Mouse (Mus musculus) embryonic facial prominence, embryonic 12.5 days (tissue): ENCODE results near the gene Chkb. TPM values are rescaled to one million over a fixed set of nuclear protein-coding genes. Genes with fewer than 3 reads are reported as not detected.

ENCODE experiments used
- ATAC-seq: fragments of 200-750 bp; cut with Nextera tagmentation; 2 replicates; pipeline ENCODE4 v1.8.0; 2017; ENCODE audit not compliant: insufficient number of reproducible peaks, insufficient read depth, low FRiP score, low TSS enrichment
- H3K27ac ChIP-seq: fragments of 300-500 bp; sonication (generic); 2 replicates; pipeline ENCODE4 v1.5.1; 2016; ENCODE audit warnings: mild to moderate bottlenecking
- H3K27me3 ChIP-seq: fragments of 300-500 bp; sonication (generic); 2 replicates; pipeline ENCODE4 v1.6.1; 2016; ENCODE audit warnings: mild to moderate bottlenecking, moderate library complexity
- H3K36me3 ChIP-seq: fragments of 300-500 bp; sonication (generic); 2 replicates; pipeline ENCODE4 v1.6.1; 2016; ENCODE audit warnings: mild to moderate bottlenecking
- H3K4me1 ChIP-seq: fragments of 300-500 bp; sonication (generic); 2 replicates; pipeline ENCODE4 v1.6.1; 2016
- H3K4me2 ChIP-seq: fragments of 300-500 bp; sonication (generic); replicated peaks from 2 replicates; pipeline ENCODE4 v1.6.1; 2016; ENCODE audit warnings: mild to moderate bottlenecking, moderate library complexity
- H3K4me3 ChIP-seq: fragments of 300-500 bp; sonication (generic); 2 replicates; pipeline ENCODE4 v1.5.1; 2016; ENCODE audit warnings: mild to moderate bottlenecking
- H3K9ac ChIP-seq: fragments of 300-500 bp; sonication (generic); 2 replicates; pipeline ENCODE4 v1.6.1; 2016; ENCODE audit warnings: mild to moderate bottlenecking, moderate library complexity
- H3K9me3 ChIP-seq: fragments of 300-500 bp; sonication (generic); 2 replicates; pipeline ENCODE4 v1.6.1; 2016; ENCODE audit warnings: mild to moderate bottlenecking, moderate library complexity
- WGBS: fragments of 180-500 bp; shearing (Covaris S2); methylation state at CpG from one replicate; pipeline ENCODE4 v1.1.7; 2016; 5-methylcytosine and 5-hydroxymethylcytosine counted together
- polyA plus RNA-seq: library from polyadenylated mRNA; unstranded; fragments of >200 nt; fragmentation: Nextera tagmentation; extraction: Ambion mirVana; gene quantifications from 2 replicates; pipeline ENCODE4 v1.2.1, GENCODE M21; 2016

The Chkb gene
- polyA plus RNA-seq, 1 experiment from 2014 or later, result 60.2 TPM

- Histone ChIP-seq H3K4me2 (no peak overlapping the region), H3K36me3 (no peaks in the 10 kb centered on the region), H3K4me3 (no peak overlapping the region), H3K27ac (no peak overlapping the region), H3K4me1 (no peaks in the 10 kb centered on the region), H3K27me3 (no peaks in the 10 kb centered on the region; the same call in 1 of the 2 replicates), H3K9ac (no peak overlapping the region), H3K9me3 (no peaks in the 10 kb centered on the region)
- ATAC-seq, result no peak
- 90% methylated on average over 10 of the region's 10 CpGs for WGBS
Observed at GRCm38 (mm10) chr15:89390081-89390480, 39.6 kb downstream of the Chkb start.

- no peak for ATAC-seq
- Histone ChIP-seq H3K27ac (no peak overlapping the region), H3K4me2 (no peak overlapping the region), H3K4me1 (no peaks in the 10 kb centered on the region), H3K9ac (no peak overlapping the region), H3K27me3 (peaks cover 5% of the 10 kb centered on the region), H3K4me3 (no peak overlapping the region), H3K36me3 (no peaks in the 10 kb centered on the region), H3K9me3 (no peaks in the 10 kb centered on the region)
- WGBS, result 45% methylated on average over 12 of the region's 12 CpGs
Observed at GRCm38 (mm10) chr15:89387127-89387526, 42.6 kb downstream of the Chkb start.

GRCm38 (mm10) chr15:89384617-89385016 is 45.1 kb downstream of the Chkb start, which contains the start of gene Klhdc7b:
TSS of gene Klhdc7b (plus strand) at chr15:89384917.
- Histone ChIP-seq H3K9me3 (no peaks in the 10 kb centered on the region), H3K27me3 (peaks cover 14% of the 10 kb centered on the region), H3K4me3 (no peak within 1 kb of the TSS), H3K4me2 (no peak within 1 kb of the TSS), H3K27ac (no peak within 1 kb of the TSS), H3K4me1 (no peaks in the 10 kb centered on the region), H3K36me3 (no peaks in the 10 kb centered on the region), H3K9ac (no peak within 1 kb of the TSS)
- 78% methylated on average over 7 of the region's 7 CpGs for WGBS
- peak; percentile 55; the same call in 1 of the 2 replicates for ATAC-seq

GRCm38 (mm10) chr15:89379429-89379828 is 50.3 kb downstream of the Chkb start:
- Histone ChIP-seq H3K27me3 (peaks cover 52% of the 10 kb centered on the region), H3K4me2 (peak overlapping the region; percentile 64), H3K27ac (no peak overlapping the region), H3K9ac (no peak overlapping the region), H3K4me3 (peak overlapping the region; percentile 30), H3K4me1 (peaks cover 16% of the 10 kb centered on the region), H3K36me3 (no peaks in the 10 kb centered on the region), H3K9me3 (no peaks in the 10 kb centered on the region)
- WGBS, result 10% methylated on average over 10 of the region's 10 CpGs
- ATAC-seq, result no peak

- under 1% methylated on average over 33 of the region's 33 CpGs for WGBS
- Histone ChIP-seq H3K9ac (peak within 1 kb of the TSS; percentile 16; the same call in 1 of the 2 replicates), H3K4me3 (peak within 1 kb of the TSS; percentile 30), H3K27ac (no peak within 1 kb of the TSS), H3K4me2 (peak within 1 kb of the TSS; percentile 64), H3K27me3 (peaks cover 52% of the 10 kb centered on the region), H3K9me3 (no peaks in the 10 kb centered on the region), H3K36me3 (no peaks in the 10 kb centered on the region), H3K4me1 (peaks cover 16% of the 10 kb centered on the region)
- ATAC-seq, result no peak
Observed at GRCm38 (mm10) chr15:89378831-89379401, 50.8 kb downstream of the Chkb start, which contains the start of gene Odf3b. TSS of gene Odf3b (minus strand) at chr15:89379282.

- WGBS, result 10% methylated on average over 46 of the region's 46 CpGs
- H3K4me3 ChIP-seq, result peak overlapping the region; percentile 30
- H3K27me3 ChIP-seq, result peaks cover 52% of the 10 kb centered on the region
- peaks cover 16% of the 10 kb centered on the region for H3K4me1 ChIP-seq
- no peaks in the 10 kb centered on the region for H3K9me3 ChIP-seq
- no peaks in the 10 kb centered on the region for H3K36me3 ChIP-seq
- peak overlapping the region; percentile 64 for H3K4me2 ChIP-seq
- H3K27ac ChIP-seq, result no peak overlapping the region
- no peak for ATAC-seq
- H3K9ac ChIP-seq, result 0 out of 2 replicates have a peak overlapping the region, but pooled peaks have one; percentile 16
Observed at GRCm38 (mm10) chr15:89377938-89378828, 51.5 kb downstream of the Chkb start.

GRCm38 (mm10) chr15:89377362-89377761 is 52.3 kb downstream of the Chkb start:
- peak overlapping the region; percentile 0; the same call in 1 of the 2 replicates for H3K4me2 ChIP-seq
- 5% methylated on average over 18 of the region's 18 CpGs for WGBS
- peaks cover 47% of the 10 kb centered on the region for H3K27me3 ChIP-seq
- no peak overlapping the region for H3K9ac ChIP-seq
- no peak for ATAC-seq
- H3K36me3 ChIP-seq, result 0 out of 2 replicates have a peak, but pooled peaks cover 4% of the 10 kb centered on the region
- H3K9me3 ChIP-seq, result no peaks in the 10 kb centered on the region
- no peak overlapping the region for H3K27ac ChIP-seq
- peaks cover 23% of the 10 kb centered on the region for H3K4me1 ChIP-seq
- H3K4me3 ChIP-seq, result no peak overlapping the region

- WGBS, result 13% methylated on average over 16 of the region's 16 CpGs
- H3K36me3 ChIP-seq, result peaks cover 8% of the 10 kb centered on the region; the same call in 1 of the 2 replicates
- peaks cover 26% of the 10 kb centered on the region for H3K4me1 ChIP-seq
- no peak within 1 kb of the TSS for H3K9ac ChIP-seq
- ATAC-seq, result no peak
- H3K4me2 ChIP-seq, result peak within 1 kb of the TSS; percentile 0
- H3K27ac ChIP-seq, result no peak within 1 kb of the TSS
- H3K4me3 ChIP-seq, result no peak within 1 kb of the TSS
- no peaks in the 10 kb centered on the region for H3K9me3 ChIP-seq
- H3K27me3 ChIP-seq, result peaks cover 45% of the 10 kb centered on the region
Observed at GRCm38 (mm10) chr15:89376957-89377356, 52.8 kb downstream of the Chkb start, which contains the start of gene Tymp. TSS of gene Tymp (minus strand) at chr15:89377039.

Other genes starting within 250 kb of the Chkb start
- 169 and 182 TPM in 2 replicates for gene Plxnb2, start 249.1 kb downstream of the Chkb start, polyA plus RNA-seq
- gene Dennd6b, start 233.4 kb downstream of the Chkb start, polyA plus RNA-seq, result 30.2 and 30.3 TPM in 2 replicates
- 38.9 and 41.9 TPM in 2 replicates for gene Ppp6r2, start 218.4 kb downstream of the Chkb start, polyA plus RNA-seq
- gene Sbf1, start 114.6 kb downstream of the Chkb start, polyA plus RNA-seq, result 60.9 and 61.6 TPM in 2 replicates
- 0.18 TPM in 1 of 2 replicates, not detected in the other for gene Adm2, start 107.2 kb downstream of the Chkb start, polyA plus RNA-seq
- gene Miox, start 95.5 kb downstream of the Chkb start, polyA plus RNA-seq, result not detected in 2 replicates
- gene Lmf2, start 74.2 kb downstream of the Chkb start, polyA plus RNA-seq, result 54.5 and 58.8 TPM in 2 replicates
- 171 and 177 TPM in 2 replicates for gene Ncaph2, start 74.2 kb downstream of the Chkb start, polyA plus RNA-seq
- gene Sco2, start 56.1 kb downstream of the Chkb start, polyA plus RNA-seq, result 5.5 and 6.2 TPM in 2 replicates
- gene Tymp, start 52.9 kb downstream of the Chkb start, polyA plus RNA-seq, result 1.2 and 1.5 TPM in 2 replicates
- gene Odf3b, start 50.6 kb downstream of the Chkb start, polyA plus RNA-seq, result 0.27 and 0.51 TPM in 2 replicates
- gene Klhdc7b, start 45.0 kb downstream of the Chkb start, polyA plus RNA-seq, result 0.11 TPM in 1 of 2 replicates, not detected in the other
- gene Syce3, start 19.4 kb downstream of the Chkb start, polyA plus RNA-seq, result not detected in 2 replicates
- gene Cpt1b, start 4.0 kb downstream of the Chkb start, polyA plus RNA-seq, result 0.39 and 0.58 TPM in 2 replicates
- 3.5 and 4.7 TPM in 2 replicates for gene C730034F03Rik, start 319 bp downstream of the Chkb start, polyA plus RNA-seq
- gene Gm44502, start 212 bp downstream of the Chkb start, polyA plus RNA-seq, result 0.22 TPM in 1 of 2 replicates, not detected in the other
- gene Mapk8ip2, start 24.0 kb upstream of the Chkb start, polyA plus RNA-seq, result 8.2 and 10.0 TPM in 2 replicates
- gene Arsa, start 47.5 kb upstream of the Chkb start, polyA plus RNA-seq, result 18.0 and 18.2 TPM in 2 replicates
- gene Shank3, start 69.7 kb upstream of the Chkb start, polyA plus RNA-seq, result 3.0 and 4.7 TPM in 2 replicates
- 0.23 and 0.41 TPM in 2 replicates for gene Acr, start 138.4 kb upstream of the Chkb start, polyA plus RNA-seq
- 51.4 and 52.0 TPM in 2 replicates for gene Rabl2, start 162.0 kb upstream of the Chkb start, polyA plus RNA-seq